Mouse (Mus musculus) layer of hippocampus, postnatal 25 days (tissue): ENCODE results near the gene Epop. TPM values are rescaled to one million over a fixed set of nuclear protein-coding genes. Genes with fewer than 3 reads are reported as not detected.
A peak's percentile ranks its signal among the peaks of the same experiment; 100 is the strongest.
"Not testable (repeated sequence)": the region's sequence is repeated elsewhere in the genome, so short reads cannot be mapped to it uniquely, and the experiment has no call there.

ENCODE experiments used
- DNase-seq, 2 experiments: peaks; one replicate each; pipeline ENCODE4 v3.0.0; 2022; ENCODE audit warnings: mixed read lengths in 2 of 2, low spot score in 1 of 2; ENCODE audit errors: extremely low spot score in 1 of 2
- total RNA-seq, 2 experiments: library from RNA; stranded (reverse); gene quantifications; 2 replicates each; pipeline ENCODE4 v1.2.3; 2021

The Epop gene
- total RNA-seq, 2 experiments from 2014 or later, result 28.8 to 34.3 TPM

DNA sequence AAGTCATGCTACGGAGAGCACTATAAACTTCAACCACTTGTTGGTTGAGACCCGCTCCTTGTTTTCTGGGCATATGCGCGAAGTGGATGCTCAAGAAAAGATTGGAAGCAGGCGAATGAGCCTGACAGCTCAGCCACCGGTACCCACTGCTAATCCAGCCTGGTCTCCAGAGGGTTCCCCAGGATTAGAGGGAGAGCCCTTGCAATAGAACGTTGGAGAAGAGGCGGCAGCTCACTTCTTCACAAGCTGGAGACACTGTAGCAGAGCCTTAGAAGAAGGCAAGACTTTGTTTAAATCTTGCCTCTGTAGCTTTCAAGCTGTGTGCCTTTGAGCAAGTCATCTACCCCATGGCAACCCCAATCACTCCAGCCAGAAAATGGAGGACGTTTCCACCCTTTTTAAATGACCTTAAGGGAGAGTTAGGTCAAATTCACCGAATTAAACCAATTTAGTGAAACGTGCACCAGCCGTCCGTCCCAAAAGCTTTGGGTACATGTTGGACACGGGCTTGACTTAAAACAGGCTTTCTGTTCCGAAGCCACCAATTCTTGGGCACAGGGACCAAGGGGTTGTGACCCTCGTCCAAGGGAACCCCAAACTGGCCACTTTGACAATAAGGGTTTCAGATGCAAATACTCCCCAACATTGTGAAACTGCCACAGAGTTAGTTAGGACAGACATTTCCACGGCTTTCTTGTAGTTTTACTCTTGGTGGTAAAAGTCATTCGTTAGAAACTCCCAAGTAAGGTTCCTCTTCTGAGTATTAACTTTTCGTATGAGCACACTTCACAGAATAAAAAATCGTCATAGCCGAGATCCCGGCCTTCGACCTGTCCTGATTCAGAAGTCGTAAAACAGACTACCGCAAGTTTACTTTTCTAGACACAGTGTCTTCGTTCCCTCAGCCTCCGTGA lies 31.5 kb upstream of the Epop start:
- no peak for DNase-seq

DNA sequence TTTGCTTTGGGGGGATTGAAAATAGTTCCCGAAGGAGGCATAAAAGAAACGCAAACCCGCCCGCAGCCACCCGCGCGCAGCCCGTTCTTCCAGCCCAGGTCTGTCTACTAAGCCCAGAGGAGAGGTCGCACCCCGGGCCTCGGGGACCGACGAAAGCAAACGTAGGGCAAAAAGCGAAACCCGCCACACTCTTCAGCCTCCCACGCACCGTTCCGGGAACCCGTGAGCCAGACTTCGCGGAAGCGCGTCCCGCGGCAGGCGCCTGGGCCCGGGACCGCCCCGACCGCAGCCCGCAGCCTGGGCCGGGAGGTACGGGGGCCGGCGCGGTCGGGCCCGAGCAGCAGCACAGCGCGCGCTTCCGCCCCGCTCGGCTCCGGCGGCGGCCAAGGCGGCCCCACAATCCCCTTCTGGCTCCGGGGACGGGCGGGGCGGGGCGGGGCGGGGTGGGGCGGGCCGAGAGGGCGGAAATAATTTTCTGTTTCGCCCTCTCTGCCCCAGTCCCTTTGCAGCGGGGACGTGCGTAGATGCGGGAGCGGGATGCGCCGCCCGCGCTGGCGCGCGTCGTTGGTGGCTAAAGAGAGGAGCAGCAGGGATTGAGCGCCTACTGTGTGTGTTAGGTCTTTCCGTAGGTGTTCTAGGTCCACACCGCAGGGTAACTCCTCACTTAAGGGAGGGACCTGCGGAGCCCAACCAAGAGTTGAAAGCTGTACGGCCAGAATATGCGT lies 30.6 kb upstream of the Epop start:
- peak; percentile 62 to 64 for DNase-seq

DNA sequence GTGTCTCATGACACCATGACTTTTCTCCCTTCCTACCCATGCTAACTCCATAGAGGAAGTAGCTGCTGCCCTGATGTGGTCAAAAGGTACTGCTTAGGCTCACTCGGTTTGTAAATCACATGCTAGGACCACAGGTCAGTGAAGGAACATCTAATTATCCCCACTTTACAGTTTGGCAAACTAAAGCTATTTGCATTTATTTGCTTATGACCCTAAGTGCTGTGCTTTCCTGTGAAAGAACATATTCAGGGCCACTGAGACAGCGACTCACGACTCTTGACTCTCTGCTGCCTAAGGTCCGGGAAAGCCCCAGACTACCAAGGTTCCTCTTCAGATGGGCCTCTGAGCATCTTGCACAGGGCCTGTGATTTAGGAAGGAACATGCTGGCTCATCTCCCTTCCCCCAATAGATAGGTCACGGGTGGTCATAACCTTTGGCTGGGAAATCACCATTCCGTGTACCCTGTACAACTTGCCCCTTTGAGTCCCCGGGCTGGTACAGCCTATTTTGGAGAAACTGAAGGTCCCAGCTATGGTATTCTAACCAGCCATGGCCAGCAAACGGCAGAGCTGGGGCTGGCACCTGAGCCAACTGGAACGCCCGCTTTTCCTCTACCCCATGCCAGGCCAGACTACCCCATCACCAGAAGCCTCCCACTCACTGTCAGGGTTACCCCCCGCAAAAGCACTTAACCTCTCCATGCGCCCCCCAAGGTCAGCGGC lies 29.9 kb upstream of the Epop start:
- no peak for DNase-seq

- DNase-seq, result no peak
These were observed 29.3 kb upstream of the Epop start for GRCm38 (mm10) chr11:97658751-97659266.

- DNase-seq, result not testable (repeated sequence)
These were observed 28.5 kb upstream of the Epop start for GRCm38 (mm10) chr11:97657967-97658366.

DNA sequence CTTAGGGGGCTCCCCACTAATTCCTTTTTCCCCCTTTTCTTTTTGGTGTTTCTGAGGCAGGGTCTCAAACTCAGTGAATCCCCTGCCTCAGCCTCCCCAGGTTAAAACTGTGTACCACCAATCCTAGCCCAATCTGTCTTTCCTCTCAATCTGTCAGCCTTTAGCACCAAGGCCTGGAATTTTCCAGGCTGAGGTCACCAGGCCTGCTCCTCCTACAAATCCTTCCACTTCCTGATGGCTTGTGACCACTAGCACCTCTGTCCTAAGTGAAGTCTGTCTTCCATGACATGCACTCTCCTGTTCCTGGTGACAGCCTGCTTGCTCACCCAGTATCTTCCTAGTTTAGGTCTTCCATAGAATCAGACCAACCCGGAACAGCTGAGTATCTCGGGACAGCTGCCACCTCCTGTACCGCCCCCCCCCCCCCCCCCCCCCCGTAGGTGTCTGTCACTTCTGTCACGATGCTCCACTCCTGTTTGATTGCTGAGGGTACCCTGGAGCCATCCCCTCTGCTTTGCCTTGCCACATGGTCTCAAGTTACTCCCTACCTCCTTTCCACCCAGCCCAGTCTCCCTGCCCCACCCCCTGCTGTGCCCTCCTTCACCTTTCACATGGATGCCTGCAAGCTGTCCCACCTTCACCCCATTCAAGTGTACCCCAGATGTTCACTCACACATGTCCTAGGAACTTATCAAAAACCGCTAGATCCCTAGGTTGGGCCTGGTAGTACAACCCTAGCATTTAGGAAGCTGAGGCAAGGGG lies 27.9 kb upstream of the Epop start:
- DNase-seq, result no peak

GRCm38 (mm10) chr11:97656269-97656971 lies 26.9 kb upstream of the Epop start:
- no peak for DNase-seq

DNA sequence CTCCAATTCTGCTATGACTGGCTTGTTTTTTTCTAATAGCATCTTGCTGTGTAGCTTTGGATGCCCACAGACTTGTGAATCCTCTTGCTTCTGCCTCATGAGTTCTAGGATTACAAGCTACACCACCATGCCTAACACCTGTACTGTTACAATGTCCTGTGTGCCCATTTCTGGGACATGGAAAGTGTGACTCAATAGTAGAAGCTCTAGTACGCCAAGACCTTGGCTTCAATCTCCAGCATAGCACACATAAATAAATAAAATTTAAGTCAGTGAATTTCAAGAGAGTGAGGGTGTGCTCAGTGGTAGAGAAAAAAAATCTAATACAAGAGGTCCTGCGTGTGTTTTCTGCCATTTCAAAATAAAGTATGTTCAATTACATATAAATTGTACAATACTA lies 24.7 kb upstream of the Epop start:
- no peak for DNase-seq

DNA sequence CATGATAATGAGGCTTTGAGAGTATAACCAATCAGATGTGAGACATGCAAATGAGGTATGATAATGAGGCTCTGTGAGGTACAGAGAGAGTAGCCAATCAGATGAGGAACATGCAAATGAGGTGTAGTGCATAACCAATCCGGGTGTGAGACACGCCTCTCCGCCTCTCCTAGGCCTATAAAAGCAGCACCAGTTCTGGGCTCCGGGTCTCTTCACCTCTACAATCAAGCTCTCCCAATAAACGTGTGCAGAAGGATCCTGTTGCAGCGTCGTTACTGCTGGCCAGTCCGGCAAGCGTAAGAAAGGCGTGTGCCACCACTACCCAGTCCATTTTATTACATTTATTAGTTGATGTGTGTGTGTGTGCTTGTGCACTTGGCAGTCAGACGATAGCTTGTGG lies 23.9 kb upstream of the Epop start:
- not testable (repeated sequence) for DNase-seq

- DNase-seq, result no peak
These were observed 20.8 kb upstream of the Epop start for GRCm38 (mm10) chr11:97650341-97650740.

- not testable (repeated sequence) for DNase-seq
These were observed 19.0 kb upstream of the Epop start for GRCm38 (mm10) chr11:97648541-97648940.

GRCm38 (mm10) chr11:97644834-97645233 lies 15.3 kb upstream of the Epop start:
- DNase-seq, result peak in 1 of 2 experiments; percentile 67

DNA sequence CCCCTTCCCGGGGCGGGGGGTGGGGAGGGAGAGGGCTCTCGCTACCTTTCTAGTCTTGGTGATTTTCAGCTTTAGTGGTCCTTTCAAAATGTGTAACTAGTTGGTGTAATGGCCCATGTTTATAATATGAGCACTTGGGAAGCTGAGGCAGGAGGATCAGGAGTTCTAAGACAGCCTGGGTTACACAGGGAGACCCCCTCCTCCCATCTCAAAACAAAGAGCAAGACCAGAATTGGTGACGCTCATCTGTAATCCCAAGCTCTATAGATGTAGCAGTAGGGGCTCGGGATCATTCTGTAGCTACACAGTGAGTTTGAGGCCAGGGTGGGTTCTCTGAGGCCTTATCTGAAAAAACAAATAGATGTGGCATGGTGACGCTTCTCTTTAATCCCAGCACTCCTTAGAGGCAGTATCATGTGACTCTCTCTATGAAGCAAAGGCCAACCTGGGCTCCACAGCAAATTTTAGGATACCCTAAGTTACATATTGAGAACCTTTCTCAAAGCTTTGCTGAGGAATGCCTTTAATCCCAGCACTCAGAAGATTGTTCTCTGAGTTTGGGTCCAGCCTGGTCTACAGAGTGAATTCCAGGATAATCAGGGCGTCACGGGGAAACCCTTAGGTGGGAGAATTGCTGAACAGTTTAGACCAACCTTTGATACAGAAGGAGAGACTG lies 14.0 kb upstream of the Epop start:
- no peak for DNase-seq

GRCm38 (mm10) chr11:97642746-97643145 lies 13.2 kb upstream of the Epop start:
- DNase-seq, result no peak

- DNase-seq, result peak in 1 of 2 experiments; percentile 31
These were observed 12.2 kb upstream of the Epop start for GRCm38 (mm10) chr11:97641668-97642067.

DNA sequence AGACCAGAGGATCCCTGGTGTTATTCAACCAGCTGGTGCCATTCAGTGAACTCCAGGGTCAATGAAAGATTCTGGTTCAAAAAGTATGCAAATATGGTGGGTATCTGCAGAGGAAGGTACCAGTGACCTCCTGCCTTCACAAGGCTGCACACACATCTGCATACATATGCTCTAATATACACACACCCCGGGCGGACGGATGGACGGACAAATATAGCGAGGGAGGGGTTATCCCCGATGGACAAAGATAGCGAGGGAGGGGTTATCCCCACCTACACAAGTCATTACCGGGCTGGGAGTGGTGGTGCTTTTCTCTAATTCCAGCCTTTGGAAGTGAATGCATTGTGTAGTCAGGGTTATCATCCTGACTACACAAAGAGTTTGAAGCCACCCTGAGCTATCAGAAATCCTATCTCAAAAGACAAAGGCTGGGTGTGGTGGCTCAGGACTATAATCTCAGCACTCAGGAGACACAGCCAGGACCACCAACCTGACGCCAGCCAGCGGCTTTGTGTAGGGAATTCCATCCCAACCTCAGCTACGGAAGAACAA lies 6.0 kb upstream of the Epop start:
- no peak for DNase-seq

GRCm38 (mm10) chr11:97632440-97632839 lies 2.9 kb upstream of the Epop start:
- DNase-seq, result not testable (repeated sequence)

- DNase-seq, result peak; percentile 78 to 93
These were observed 2.4 kb upstream of the Epop start for GRCm38 (mm10) chr11:97631938-97632337.
